Mouse (Mus musculus): ENCODE data around the gene Gm9821. TPM values are rescaled to one million over a fixed set of nuclear protein-coding genes. Genes with fewer than 3 reads are reported as not detected.
A peak's percentile ranks its signal among the peaks of the same experiment; 100 is the strongest.

Gm9821 gene
- polyA plus RNA-seq, 1 experiment from 2014 or later = 2.8 TPM

DNA sequence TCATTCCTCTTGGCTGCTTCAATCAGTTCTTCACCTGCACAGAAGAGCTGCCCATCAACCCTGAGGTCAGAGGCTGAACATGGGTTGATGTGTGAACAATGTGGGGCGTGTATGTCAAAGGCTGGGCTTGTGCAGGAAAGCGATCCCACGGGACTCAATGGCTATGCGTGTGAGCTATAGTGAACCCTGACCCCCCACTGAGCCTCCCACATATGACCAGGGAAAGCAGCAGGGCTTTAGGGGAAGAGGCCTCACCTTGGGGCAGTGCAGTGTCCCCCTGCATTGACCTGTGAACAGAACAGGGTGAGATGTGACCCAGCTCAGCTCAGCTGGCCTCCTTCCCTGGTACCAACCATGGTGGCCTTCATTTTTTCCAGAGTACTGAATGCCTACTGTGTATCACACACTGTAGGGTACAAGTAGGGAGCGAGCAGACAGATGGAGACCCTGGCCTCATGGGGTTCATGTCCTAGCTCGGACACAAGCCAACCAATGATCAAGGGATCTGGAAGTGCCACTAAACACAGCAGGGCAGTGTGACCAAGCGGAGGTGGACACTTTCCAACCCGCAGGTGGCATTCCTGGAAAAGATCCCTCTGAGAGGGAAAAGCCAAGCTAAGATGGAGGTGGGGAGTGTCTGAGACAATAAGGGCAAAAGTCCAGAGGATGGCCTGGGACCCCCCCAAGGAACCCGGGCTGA, 10.5 kb upstream of the Gm9821 start:
- no peak overlapping the region for H3K4me3 ChIP-seq (ENCODE audit: low read depth, low read length)
- no peak for ATAC-seq (replicated peaks; ENCODE audit: insufficient number of reproducible peaks, low FRiP score, low TSS enrichment)
- WGBS (ENCODE audit: insufficient replicate concordance) = 84% methylated on average over 9 of the region's 9 CpGs
- H3K4me2 ChIP-seq = no peak overlapping the region
- H3K4me1 ChIP-seq (ENCODE audit: control insufficient read depth, insufficient read depth, low read length) = peaks cover 34% of the 10 kb centered on the region
- H3K9ac ChIP-seq (ENCODE audit: low read depth, low read length) = no peak overlapping the region
- no peaks in the 10 kb centered on the region for H3K9me3 ChIP-seq (replicated peaks; ENCODE audit: control insufficient read depth, low read length)
- peaks cover 44% of the 10 kb centered on the region for H3K36me3 ChIP-seq (ENCODE audit: control insufficient read depth, insufficient read depth, low read length)
- no peak overlapping the region for H3K27ac ChIP-seq (ENCODE audit: low read depth, low read length)
- no peaks in the 10 kb centered on the region for H3K27me3 ChIP-seq (ENCODE audit: control insufficient read depth, insufficient read depth, low read length)

- Histone ChIP-seq H3K4me1 (ENCODE audit: control insufficient read depth, insufficient read depth, low read length) (peaks cover 29% of the 10 kb centered on the region), H3K36me3 (ENCODE audit: control insufficient read depth, insufficient read depth, low read length) (peaks cover 50% of the 10 kb centered on the region), H3K27ac (ENCODE audit: low read depth, low read length) (no peak overlapping the region), H3K4me3 (ENCODE audit: low read depth, low read length) (no peak overlapping the region), H3K27me3 (ENCODE audit: control insufficient read depth, insufficient read depth, low read length) (no peaks in the 10 kb centered on the region), H3K4me2 (no peak overlapping the region), H3K9ac (ENCODE audit: low read depth, low read length) (no peak overlapping the region), H3K9me3 (replicated peaks; ENCODE audit: control insufficient read depth, low read length) (no peaks in the 10 kb centered on the region)
- ATAC-seq (replicated peaks; ENCODE audit: insufficient number of reproducible peaks, low FRiP score, low TSS enrichment) = no peak
- WGBS (ENCODE audit: insufficient replicate concordance) = 87% methylated on average over 7 of the region's 7 CpGs
Observed at GRCm38 (mm10) chr2:91936154-91936553, 9.3 kb upstream of the Gm9821 start.

GRCm38 (mm10) chr2:91939303-91939935, 6.1 kb upstream of the Gm9821 start:
- no peak overlapping the region for H3K27ac ChIP-seq (ENCODE audit: low read depth, low read length)
- peaks cover 48% of the 10 kb centered on the region for H3K36me3 ChIP-seq (ENCODE audit: control insufficient read depth, insufficient read depth, low read length)
- no peaks in the 10 kb centered on the region for H3K27me3 ChIP-seq (ENCODE audit: control insufficient read depth, insufficient read depth, low read length)
- H3K4me1 ChIP-seq (ENCODE audit: control insufficient read depth, insufficient read depth, low read length) = peaks cover 12% of the 10 kb centered on the region
- H3K4me2 ChIP-seq = no peak overlapping the region
- 87% methylated on average over 15 of the region's 15 CpGs for WGBS (ENCODE audit: insufficient replicate concordance)
- no peak overlapping the region for H3K9ac ChIP-seq (ENCODE audit: low read depth, low read length)
- no peak for ATAC-seq (replicated peaks; ENCODE audit: insufficient number of reproducible peaks, low FRiP score, low TSS enrichment)
- H3K9me3 ChIP-seq (replicated peaks; ENCODE audit: control insufficient read depth, low read length) = no peaks in the 10 kb centered on the region
- no peak overlapping the region for H3K4me3 ChIP-seq (ENCODE audit: low read depth, low read length)

DNA sequence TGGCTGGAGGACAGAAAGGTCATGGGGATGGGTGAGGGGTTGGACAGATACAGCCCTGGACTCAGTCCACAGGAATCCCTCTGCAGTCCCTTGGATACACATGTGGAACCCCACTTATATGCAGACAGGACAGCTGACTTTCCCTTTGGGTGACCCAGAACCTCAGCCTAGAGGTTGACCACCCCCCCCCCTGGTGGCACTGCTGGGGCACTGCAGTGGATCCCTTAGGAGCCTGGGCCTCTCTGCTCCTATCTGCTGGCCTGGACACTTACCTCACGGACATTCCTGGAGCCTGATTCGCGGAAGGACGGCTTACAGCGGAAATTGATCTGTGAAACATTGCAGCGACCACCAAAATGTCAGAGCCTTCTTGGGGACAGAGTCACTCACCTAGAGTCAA, 3.1 kb upstream of the Gm9821 start:
- Histone ChIP-seq H3K36me3 (ENCODE audit: control insufficient read depth, insufficient read depth, low read length) (peaks cover 31% of the 10 kb centered on the region), H3K27me3 (ENCODE audit: control insufficient read depth, insufficient read depth, low read length) (no peaks in the 10 kb centered on the region), H3K4me3 (ENCODE audit: low read depth, low read length) (no peak overlapping the region), H3K9ac (ENCODE audit: low read depth, low read length) (0 out of 2 replicates have a peak overlapping the region, but pooled peaks have one; percentile 16), H3K9me3 (replicated peaks; ENCODE audit: control insufficient read depth, low read length) (no peaks in the 10 kb centered on the region), H3K4me1 (ENCODE audit: control insufficient read depth, insufficient read depth, low read length) (peaks cover 27% of the 10 kb centered on the region), H3K4me2 (no peak overlapping the region), H3K27ac (ENCODE audit: low read depth, low read length) (0 out of 2 replicates have a peak overlapping the region, but pooled peaks have one; percentile 15)
- 39% methylated on average over 6 of the region's 6 CpGs for WGBS (ENCODE audit: insufficient replicate concordance)
- no peak for ATAC-seq (replicated peaks; ENCODE audit: insufficient number of reproducible peaks, low FRiP score, low TSS enrichment)

DNA sequence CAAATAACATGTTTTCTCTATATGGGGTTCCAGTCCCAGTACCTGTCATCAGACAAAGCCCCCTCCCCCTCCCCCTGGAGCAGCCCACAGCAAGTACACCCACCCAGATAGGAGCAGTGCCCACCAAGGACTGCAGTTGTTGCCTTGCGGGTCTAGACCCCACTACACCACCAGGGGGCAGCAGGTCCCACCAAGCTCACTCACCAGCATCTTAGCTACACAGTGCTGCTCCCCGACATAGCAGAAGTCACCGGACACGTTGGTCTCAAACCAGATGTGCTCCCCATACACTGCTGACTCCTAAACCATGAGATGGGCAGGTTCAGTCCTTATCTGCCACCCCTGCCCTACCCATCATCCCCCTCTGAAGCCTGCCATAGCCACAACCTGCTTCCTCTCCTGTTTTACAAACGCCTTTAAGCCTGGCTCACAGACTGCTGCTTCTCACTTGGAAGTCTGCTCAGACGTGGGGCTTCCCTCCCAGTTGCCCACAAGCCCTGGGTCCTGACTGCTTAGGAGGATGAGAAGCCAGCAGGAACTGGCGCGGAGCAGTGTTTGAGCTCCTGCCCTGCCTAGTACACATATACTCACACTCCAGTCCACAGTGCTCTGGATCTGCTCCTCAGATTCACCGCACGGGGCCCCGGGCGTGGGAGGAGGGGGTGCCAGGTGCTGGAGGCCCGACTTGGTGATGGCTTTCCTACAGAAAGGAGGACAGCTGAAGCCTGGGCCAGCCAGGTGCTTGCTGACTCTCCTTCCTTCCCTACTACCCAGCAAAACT, 1.1 kb upstream of the Gm9821 start:
- ATAC-seq (replicated peaks; ENCODE audit: insufficient number of reproducible peaks, low FRiP score, low TSS enrichment) = peak; percentile 33
- no peak overlapping the region for H3K27ac ChIP-seq (ENCODE audit: low read depth, low read length)
- 42% methylated on average over 13 of the region's 13 CpGs for WGBS (ENCODE audit: insufficient replicate concordance)
- H3K9me3 ChIP-seq (replicated peaks; ENCODE audit: control insufficient read depth, low read length) = no peaks in the 10 kb centered on the region
- peaks cover 47% of the 10 kb centered on the region for H3K4me1 ChIP-seq (ENCODE audit: control insufficient read depth, insufficient read depth, low read length)
- H3K4me3 ChIP-seq (ENCODE audit: low read depth, low read length) = no peak overlapping the region
- H3K36me3 ChIP-seq (ENCODE audit: control insufficient read depth, insufficient read depth, low read length) = peaks cover 15% of the 10 kb centered on the region
- H3K9ac ChIP-seq (ENCODE audit: low read depth, low read length) = 0 out of 2 replicates have a peak overlapping the region, but pooled peaks have one; percentile 54
- no peaks in the 10 kb centered on the region for H3K27me3 ChIP-seq (ENCODE audit: control insufficient read depth, insufficient read depth, low read length)
- no peak overlapping the region for H3K4me2 ChIP-seq

- Histone ChIP-seq H3K27ac (ENCODE audit: low read depth, low read length) (peak overlapping the region; percentile 97), H3K4me3 (ENCODE audit: low read depth, low read length) (no peak overlapping the region), H3K36me3 (ENCODE audit: control insufficient read depth, insufficient read depth, low read length) (0 out of 2 replicates have a peak, but pooled peaks cover 3% of the 10 kb centered on the region), H3K27me3 (ENCODE audit: control insufficient read depth, insufficient read depth, low read length) (no peaks in the 10 kb centered on the region), H3K4me1 (ENCODE audit: control insufficient read depth, insufficient read depth, low read length) (peaks cover 63% of the 10 kb centered on the region), H3K9ac (ENCODE audit: low read depth, low read length) (peak overlapping the region; percentile 17), H3K9me3 (replicated peaks; ENCODE audit: control insufficient read depth, low read length) (no peaks in the 10 kb centered on the region), H3K4me2 (peak overlapping the region; percentile 52)
- 41% methylated on average over 6 of the region's 6 CpGs for WGBS (ENCODE audit: insufficient replicate concordance)
- no peak for ATAC-seq (replicated peaks; ENCODE audit: insufficient number of reproducible peaks, low FRiP score, low TSS enrichment)
Observed at GRCm38 (mm10) chr2:91946836-91947235, 1.3 kb downstream of the Gm9821 start.

DNA sequence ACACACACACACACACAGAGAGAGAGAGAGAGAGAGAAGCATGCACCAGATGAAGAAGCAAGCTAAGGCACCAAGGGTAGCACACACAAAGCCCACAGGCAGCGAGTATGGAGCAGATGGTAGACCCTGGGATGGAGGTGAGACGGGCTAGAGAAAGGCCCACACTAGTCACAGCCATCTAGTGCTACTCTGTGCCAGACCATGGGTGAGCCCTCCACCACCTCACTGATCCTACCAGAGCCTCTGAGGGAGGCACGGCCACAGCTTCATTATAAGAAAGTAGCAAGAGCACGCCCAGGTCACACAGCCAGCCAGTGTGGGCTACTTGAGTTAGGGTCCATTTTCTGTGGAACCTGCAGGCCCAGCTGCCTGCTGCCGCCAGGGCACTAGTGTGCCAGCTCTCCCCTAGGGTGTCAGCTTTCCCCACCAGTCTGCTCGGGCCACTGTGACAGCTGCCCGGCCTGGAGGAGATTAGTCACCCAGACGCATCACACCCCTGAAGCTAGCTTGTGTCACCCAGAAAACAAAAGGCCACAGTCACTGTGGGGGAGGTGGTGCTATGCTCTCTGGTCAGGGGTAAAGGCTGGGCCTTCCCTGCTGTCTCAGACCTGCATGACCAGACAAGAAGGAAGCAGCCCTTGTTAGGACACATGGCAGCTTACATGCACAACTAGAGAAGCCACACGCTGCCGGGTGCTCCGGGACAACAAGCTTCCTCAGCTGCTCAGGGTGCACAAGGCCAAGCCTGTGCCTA, 2.1 kb downstream of the Gm9821 start:
- H3K4me1 ChIP-seq (ENCODE audit: control insufficient read depth, insufficient read depth, low read length) = peaks cover 63% of the 10 kb centered on the region
- no peaks in the 10 kb centered on the region for H3K9me3 ChIP-seq (replicated peaks; ENCODE audit: control insufficient read depth, low read length)
- H3K9ac ChIP-seq (ENCODE audit: low read depth, low read length) = peak overlapping the region; percentile 30; the same call in 1 of the 2 replicates
- ATAC-seq (replicated peaks; ENCODE audit: insufficient number of reproducible peaks, low FRiP score, low TSS enrichment) = peak; percentile 43
- peak overlapping the region; percentile 97 for H3K27ac ChIP-seq (ENCODE audit: low read depth, low read length)
- H3K36me3 ChIP-seq (ENCODE audit: control insufficient read depth, insufficient read depth, low read length) = no peaks in the 10 kb centered on the region
- peak overlapping the region; percentile 52 for H3K4me2 ChIP-seq
- peak overlapping the region; percentile 2; the same call in 1 of the 2 replicates for H3K4me3 ChIP-seq (ENCODE audit: low read depth, low read length)
- no peaks in the 10 kb centered on the region for H3K27me3 ChIP-seq (ENCODE audit: control insufficient read depth, insufficient read depth, low read length)
- 42% methylated on average over 11 of the region's 11 CpGs for WGBS (ENCODE audit: insufficient replicate concordance)

DNA sequence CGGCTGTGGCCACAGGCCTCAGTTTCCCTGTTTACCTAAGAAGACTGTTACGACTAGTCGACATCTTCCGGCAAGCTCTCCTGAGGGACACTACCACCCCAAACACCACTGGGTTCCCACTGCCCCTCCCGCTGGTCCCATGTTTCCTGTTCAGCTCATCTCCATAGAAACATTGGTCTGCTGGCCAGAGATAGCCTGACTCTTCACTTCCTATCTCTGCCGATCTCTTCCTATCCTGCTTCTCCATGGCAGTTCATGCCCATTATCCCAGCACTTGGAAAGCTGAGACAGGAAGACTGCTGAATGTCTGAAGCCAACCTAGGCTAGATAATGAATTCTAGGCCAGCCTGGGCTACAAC, 2.6 kb downstream of the Gm9821 start:
- Histone ChIP-seq H3K4me3 (ENCODE audit: low read depth, low read length) (peak overlapping the region; percentile 2; the same call in 1 of the 2 replicates), H3K9ac (ENCODE audit: low read depth, low read length) (0 out of 2 replicates have a peak overlapping the region, but pooled peaks have one; percentile 30), H3K4me2 (peak overlapping the region; percentile 52), H3K4me1 (ENCODE audit: control insufficient read depth, insufficient read depth, low read length) (peaks cover 64% of the 10 kb centered on the region), H3K27ac (ENCODE audit: low read depth, low read length) (peak overlapping the region; percentile 97), H3K36me3 (ENCODE audit: control insufficient read depth, insufficient read depth, low read length) (no peaks in the 10 kb centered on the region), H3K27me3 (ENCODE audit: control insufficient read depth, insufficient read depth, low read length) (no peaks in the 10 kb centered on the region), H3K9me3 (replicated peaks; ENCODE audit: control insufficient read depth, low read length) (no peaks in the 10 kb centered on the region)
- WGBS (ENCODE audit: insufficient replicate concordance) = 44% methylated on average over 6 of the region's 6 CpGs
- no peak for ATAC-seq (replicated peaks; ENCODE audit: insufficient number of reproducible peaks, low FRiP score, low TSS enrichment)

Measured in heart, embryonic 11.5 days (tissue).